Mouse (Mus musculus) heart, embryonic 13.5 days (tissue): Measurements from ENCODE around the gene Larp1. TPM values are rescaled to one million over a fixed set of nuclear protein-coding genes. Genes with fewer than 3 reads are reported as not detected.

Source experiments
- ATAC-seq: fragments of 200-750 bp; cut with Nextera tagmentation; 2 replicates; pipeline ENCODE4 v1.8.0; 2017; ENCODE audit warnings: moderate TSS enrichment; ENCODE audit not compliant: insufficient number of reproducible peaks, low FRiP score, low TSS enrichment; ENCODE audit errors: extremely low read depth
- H3K27ac ChIP-seq: fragments of 300-500 bp; sonication (generic); replicated peaks from 2 replicates; pipeline ENCODE4 v1.5.1; 2015; ENCODE audit warnings: moderate library complexity, mild to moderate bottlenecking, inconsistent platforms
- H3K27me3 ChIP-seq: fragments of 300-500 bp; sonication (generic); replicated peaks from 2 replicates; pipeline ENCODE4 v1.6.1; 2015; ENCODE audit warnings: mild to moderate bottlenecking, inconsistent platforms
- H3K36me3 ChIP-seq: fragments of 300-500 bp; sonication (generic); 2 replicates; pipeline ENCODE4 v1.6.1; 2015; ENCODE audit warnings: mild to moderate bottlenecking, inconsistent platforms
- H3K4me1 ChIP-seq: fragments of 300-500 bp; sonication (generic); 2 replicates; pipeline ENCODE4 v1.6.1; 2015; ENCODE audit warnings: inconsistent platforms
- H3K4me2 ChIP-seq: fragments of 300-500 bp; sonication (generic); 2 replicates; pipeline ENCODE4 v1.6.1; 2015; ENCODE audit warnings: inconsistent platforms, mild to moderate bottlenecking, moderate library complexity
- H3K4me3 ChIP-seq: fragments of 300-500 bp; sonication (generic); 2 replicates; pipeline ENCODE4 v1.5.1; 2015; ENCODE audit warnings: moderate library complexity, mild to moderate bottlenecking, inconsistent platforms
- H3K9ac ChIP-seq: fragments of 300-500 bp; sonication (generic); 2 replicates; pipeline ENCODE4 v1.6.1; 2015; ENCODE audit warnings: inconsistent platforms, mild to moderate bottlenecking, moderate library complexity
- H3K9me3 ChIP-seq: fragments of 300-500 bp; sonication (generic); 2 replicates; pipeline ENCODE4 v1.6.1; 2016; ENCODE audit warnings: inconsistent platforms
- WGBS: fragments of 180-500 bp; shearing (Covaris S2); methylation state at CpG from one replicate; pipeline ENCODE4 v1.1.7; 2015; ENCODE audit warnings: mixed read lengths; 5-methylcytosine and 5-hydroxymethylcytosine counted together
- polyA plus RNA-seq: library from polyadenylated mRNA; unstranded; fragments of >200 nt; fragmentation: Nextera tagmentation; extraction: Ambion mirVana; gene quantifications from 2 replicates; pipeline ENCODE4 v1.2.1, GENCODE M21; 2015

Gene Larp1
- polyA plus RNA-seq, 1 experiment from 2014 or later, result 11.7 TPM

- 81% methylated on average over 8 of the region's 8 CpGs for WGBS
- H3K9ac ChIP-seq, result no peak overlapping the region
- no peak overlapping the region for H3K4me2 ChIP-seq
- ATAC-seq, result no peak
- no peaks in the 10 kb centered on the region for H3K27me3 ChIP-seq
- H3K9me3 ChIP-seq, result no peaks in the 10 kb centered on the region
- no peaks in the 10 kb centered on the region for H3K36me3 ChIP-seq
- no peak overlapping the region for H3K4me3 ChIP-seq
- H3K4me1 ChIP-seq, result peaks cover 8% of the 10 kb centered on the region
- no peak overlapping the region for H3K27ac ChIP-seq
Observed at GRCm38 (mm10) chr11:58003126-58003525, 5.7 kb upstream of the Larp1 start.

GRCm38 (mm10) chr11:58003734-58004133 is 5.1 kb upstream of the Larp1 start:
- 70% methylated on average over 6 of the region's 6 CpGs for WGBS
- Histone ChIP-seq H3K4me3 (no peak overlapping the region), H3K9ac (no peak overlapping the region), H3K9me3 (no peaks in the 10 kb centered on the region), H3K4me2 (no peak overlapping the region), H3K36me3 (no peaks in the 10 kb centered on the region), H3K27me3 (no peaks in the 10 kb centered on the region), H3K27ac (no peak overlapping the region), H3K4me1 (peaks cover 11% of the 10 kb centered on the region)
- no peak for ATAC-seq

DNA sequence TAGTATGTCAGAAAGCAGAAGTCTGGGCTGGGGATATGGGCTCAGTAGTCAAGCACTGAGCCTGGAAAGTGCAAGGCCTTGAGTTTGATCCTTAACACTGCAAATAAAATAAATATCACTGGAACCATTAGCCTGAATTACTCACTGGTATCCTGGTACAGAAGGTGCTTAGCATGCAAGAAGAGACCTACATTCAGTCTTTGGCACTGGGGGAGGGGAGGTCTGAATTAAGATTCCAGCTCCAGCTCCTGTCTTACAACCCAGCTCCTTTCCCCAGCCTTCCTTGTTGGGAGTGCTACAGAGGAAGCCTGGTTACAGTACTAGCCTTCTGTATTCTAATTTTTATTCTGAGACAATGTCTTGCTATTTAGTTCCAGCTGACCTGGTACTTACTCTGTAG is 3.8 kb upstream of the Larp1 start:
- Histone ChIP-seq H3K36me3 (no peaks in the 10 kb centered on the region), H3K9me3 (no peaks in the 10 kb centered on the region), H3K4me2 (no peak overlapping the region), H3K27me3 (no peaks in the 10 kb centered on the region), H3K4me1 (peaks cover 7% of the 10 kb centered on the region), H3K4me3 (no peak overlapping the region), H3K27ac (no peak overlapping the region), H3K9ac (no peak overlapping the region)
- no peak for ATAC-seq

GRCm38 (mm10) chr11:58008013-58008412 is 851 bp upstream of the Larp1 start:
- Histone ChIP-seq H3K4me3 (peak overlapping the region; percentile 100), H3K4me2 (peak overlapping the region; percentile 83), H3K4me1 (peaks cover 34% of the 10 kb centered on the region), H3K9ac (peak overlapping the region; percentile 85), H3K9me3 (no peaks in the 10 kb centered on the region), H3K36me3 (no peaks in the 10 kb centered on the region), H3K27ac (peak overlapping the region; percentile 63), H3K27me3 (no peaks in the 10 kb centered on the region)
- ATAC-seq, result no peak
- WGBS, result 18% methylated on average over 5 of the region's 5 CpGs

DNA sequence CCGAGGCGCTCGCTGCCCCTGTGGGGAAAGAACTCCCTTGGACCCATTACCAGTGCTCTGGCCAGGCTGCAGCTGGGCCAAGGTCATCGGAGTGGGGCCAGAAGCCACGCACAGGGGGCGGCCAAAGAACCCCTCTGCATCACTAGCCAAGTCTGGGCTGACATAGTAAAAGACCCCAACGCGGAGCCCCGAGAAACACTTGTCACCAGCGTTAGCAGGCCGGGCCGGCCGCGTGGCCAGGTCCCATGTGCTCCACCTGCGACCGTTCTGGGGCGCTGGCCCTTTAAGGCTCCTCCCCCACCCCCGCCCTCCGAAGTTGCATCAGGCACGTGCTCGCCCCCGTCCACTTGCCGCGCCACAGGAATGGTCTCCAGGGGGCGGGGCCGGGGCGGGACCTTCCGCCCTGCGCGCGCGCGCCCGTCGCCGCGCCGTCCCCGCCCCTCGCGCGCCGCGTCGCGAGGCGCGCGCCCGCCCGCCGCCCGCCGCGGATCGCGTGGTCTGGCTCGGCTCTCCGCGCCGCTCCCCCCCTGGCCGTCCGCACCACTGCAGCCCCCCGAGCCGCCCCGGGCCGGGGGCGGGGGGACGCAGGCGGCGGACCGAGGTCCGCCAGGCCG is 320 bp upstream of the Larp1 start:
- H3K4me2 ChIP-seq, result peak overlapping the region; percentile 94
- H3K27ac ChIP-seq, result peak overlapping the region; percentile 93
- ATAC-seq, result peak; percentile 89
- peak overlapping the region; percentile 99 for H3K9ac ChIP-seq
- H3K4me1 ChIP-seq, result peaks cover 39% of the 10 kb centered on the region
- H3K27me3 ChIP-seq, result no peaks in the 10 kb centered on the region
- H3K9me3 ChIP-seq, result no peaks in the 10 kb centered on the region
- H3K4me3 ChIP-seq, result peak overlapping the region; percentile 100
- WGBS, result under 1% methylated on average over 55 of the region's 74 CpGs
- H3K36me3 ChIP-seq, result no peaks in the 10 kb centered on the region

DNA sequence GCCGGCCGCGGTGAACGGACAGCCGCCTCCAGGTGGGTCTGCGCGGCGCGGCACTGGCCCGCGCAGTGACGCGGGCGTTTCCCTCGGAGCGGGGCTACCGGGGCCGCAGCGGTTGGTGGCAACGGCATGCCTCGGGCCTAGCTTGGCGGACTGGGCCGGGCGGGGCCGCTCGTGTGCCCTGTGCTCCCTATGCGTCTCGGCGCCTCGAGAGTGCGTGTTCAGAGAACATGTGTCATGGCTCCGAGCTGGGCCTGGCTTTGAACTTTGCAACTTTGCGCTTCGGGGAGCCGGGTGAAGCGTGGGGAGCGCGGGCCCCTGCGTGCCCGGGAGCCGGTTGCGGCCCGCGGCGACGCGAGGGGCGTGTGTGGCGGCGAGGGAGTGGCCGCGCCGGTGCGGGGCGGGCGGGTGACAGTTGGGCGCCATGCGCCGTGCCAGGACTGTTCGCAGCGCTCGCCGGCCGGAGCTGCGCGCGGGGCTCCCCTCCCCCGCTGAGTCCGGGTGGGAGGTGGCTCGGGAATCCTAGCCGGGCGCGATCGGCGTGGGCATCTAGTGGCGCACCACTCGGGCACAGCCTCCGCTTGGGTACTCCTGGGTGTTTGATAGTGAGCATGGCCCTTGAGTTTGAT is 765 bp downstream of the Larp1 start:
- Histone ChIP-seq H3K9ac (peak overlapping the region; percentile 99), H3K27ac (peak overlapping the region; percentile 93), H3K4me3 (peak overlapping the region; percentile 100), H3K36me3 (no peaks in the 10 kb centered on the region), H3K9me3 (no peaks in the 10 kb centered on the region), H3K4me1 (peaks cover 50% of the 10 kb centered on the region), H3K4me2 (peak overlapping the region; percentile 94), H3K27me3 (no peaks in the 10 kb centered on the region)
- peak; percentile 62 for ATAC-seq
- WGBS, result under 1% methylated on average over 78 of the region's 78 CpGs

- Histone ChIP-seq H3K9ac (peak overlapping the region; percentile 99), H3K4me3 (peak overlapping the region; percentile 100), H3K36me3 (no peaks in the 10 kb centered on the region), H3K27ac (peak overlapping the region; percentile 93), H3K27me3 (no peaks in the 10 kb centered on the region), H3K4me2 (peak overlapping the region; percentile 94), H3K9me3 (no peaks in the 10 kb centered on the region), H3K4me1 (peaks cover 57% of the 10 kb centered on the region)
- WGBS, result 3% methylated on average over 16 of the region's 16 CpGs
- ATAC-seq, result no peak
Observed at GRCm38 (mm10) chr11:58010226-58010781, 1.4 kb downstream of the Larp1 start.

DNA sequence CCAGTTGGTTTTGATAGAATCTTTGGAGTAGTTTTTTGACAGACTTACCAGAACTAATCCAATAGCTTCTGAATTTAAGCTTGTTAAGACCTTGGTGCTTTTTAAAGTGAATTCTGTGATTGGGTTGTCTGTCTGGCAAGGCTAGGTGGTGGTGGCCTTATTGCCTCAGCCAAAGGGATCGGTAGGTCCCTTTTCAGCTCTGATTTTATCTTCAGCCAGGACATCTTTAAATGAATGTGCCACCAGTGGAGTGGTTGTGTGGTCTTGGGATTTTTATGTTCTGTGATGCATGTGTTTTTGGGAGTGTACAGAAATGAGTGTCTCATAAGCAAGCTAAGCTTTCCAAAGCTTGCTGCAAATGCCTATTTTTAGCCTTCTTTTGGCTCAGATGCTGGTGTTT is 2.1 kb downstream of the Larp1 start:
- H3K4me2 ChIP-seq, result peak overlapping the region; percentile 94
- H3K36me3 ChIP-seq, result no peaks in the 10 kb centered on the region
- no peak for ATAC-seq
- WGBS, result 6% methylated on average over 1 of the region's 1 CpGs
- H3K4me3 ChIP-seq, result peak overlapping the region; percentile 100
- peak overlapping the region; percentile 99 for H3K9ac ChIP-seq
- H3K4me1 ChIP-seq, result peaks cover 61% of the 10 kb centered on the region
- no peaks in the 10 kb centered on the region for H3K27me3 ChIP-seq
- peak overlapping the region; percentile 7 for H3K27ac ChIP-seq
- H3K9me3 ChIP-seq, result no peaks in the 10 kb centered on the region

GRCm38 (mm10) chr11:58011813-58012212 is 2.9 kb downstream of the Larp1 start:
- Histone ChIP-seq H3K4me3 (peak overlapping the region; percentile 100; the same call in 1 of the 2 replicates), H3K4me1 (peaks cover 70% of the 10 kb centered on the region), H3K27ac (no peak overlapping the region), H3K9me3 (no peaks in the 10 kb centered on the region), H3K9ac (0 out of 2 replicates have a peak overlapping the region, but pooled peaks have one; percentile 16), H3K36me3 (no peaks in the 10 kb centered on the region), H3K4me2 (peak overlapping the region; percentile 94), H3K27me3 (no peaks in the 10 kb centered on the region)
- WGBS, result 82% methylated on average over 4 of the region's 4 CpGs
- no peak for ATAC-seq

- no peaks in the 10 kb centered on the region for H3K27me3 ChIP-seq
- H3K9ac ChIP-seq, result no peak overlapping the region
- H3K9me3 ChIP-seq, result no peaks in the 10 kb centered on the region
- peaks cover 79% of the 10 kb centered on the region for H3K4me1 ChIP-seq
- H3K36me3 ChIP-seq, result no peaks in the 10 kb centered on the region
- 79% methylated on average over 1 of the region's 1 CpGs for WGBS
- peak overlapping the region; percentile 94; the same call in 1 of the 2 replicates for H3K4me2 ChIP-seq
- H3K4me3 ChIP-seq, result no peak overlapping the region
- no peak for ATAC-seq
- no peak overlapping the region for H3K27ac ChIP-seq
Observed at GRCm38 (mm10) chr11:58012674-58013073, 3.8 kb downstream of the Larp1 start.

DNA sequence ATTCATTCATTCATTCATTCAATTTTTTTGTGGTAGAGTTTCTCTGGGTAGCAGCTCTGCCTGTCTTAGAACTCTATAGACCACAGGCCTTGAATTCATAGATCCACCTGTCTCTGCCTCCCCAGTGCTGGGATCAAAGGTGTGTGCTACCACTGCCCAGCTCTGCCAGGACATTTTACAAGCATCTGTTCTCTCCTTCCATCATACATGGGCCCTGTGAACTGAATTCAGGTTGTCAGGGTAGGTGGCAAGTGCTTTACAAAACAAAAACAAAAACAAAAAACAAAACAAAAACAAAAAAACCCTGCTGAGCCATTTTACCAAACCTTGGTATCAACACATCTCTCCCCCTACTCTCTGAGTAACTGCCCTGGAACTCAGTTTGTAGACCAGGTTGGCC is 4.2 kb downstream of the Larp1 start:
- Histone ChIP-seq H3K4me1 (peaks cover 79% of the 10 kb centered on the region), H3K4me3 (no peak overlapping the region), H3K27me3 (no peaks in the 10 kb centered on the region), H3K9me3 (no peaks in the 10 kb centered on the region), H3K9ac (no peak overlapping the region), H3K27ac (no peak overlapping the region), H3K4me2 (no peak overlapping the region), H3K36me3 (no peaks in the 10 kb centered on the region)
- ATAC-seq, result no peak

GRCm38 (mm10) chr11:58014604-58015003 is 5.7 kb downstream of the Larp1 start:
- H3K4me1 ChIP-seq, result peaks cover 89% of the 10 kb centered on the region
- no peak overlapping the region for H3K9ac ChIP-seq
- no peak for ATAC-seq
- H3K4me2 ChIP-seq, result no peak overlapping the region
- H3K36me3 ChIP-seq, result no peaks in the 10 kb centered on the region
- no peaks in the 10 kb centered on the region for H3K9me3 ChIP-seq
- 78% methylated on average over 1 of the region's 1 CpGs for WGBS
- no peak overlapping the region for H3K4me3 ChIP-seq
- no peak overlapping the region for H3K27ac ChIP-seq
- no peaks in the 10 kb centered on the region for H3K27me3 ChIP-seq
